Mouse (Mus musculus): ENCODE results near the gene Slc25a21.

GRCm38 (mm10) chr12:56697785-56698184 lies 499.5 kb downstream of the Slc25a21 start:
- TF ChIP-seq CTCF (IDR thresholded peaks at IDR 0.05; ENCODE audit: control insufficient read depth, insufficient read depth, insufficient read length) (no peak), CEBPB (IDR thresholded peaks at IDR 0.05; ENCODE audit: low read depth) (no peak), MYOD1 (IDR thresholded peaks at IDR 0.05; ENCODE audit: control insufficient read depth, insufficient read length, low read depth) (no peak), MAX (IDR thresholded peaks at IDR 0.05) (no peak)

Data from C2C12 (cell line).